Mouse (Mus musculus) limb, embryonic 15.5 days (tissue): ENCODE measurements at regions not wholly inside any gene's neighbourhood (a gene's known extent, or its start where the extent isn't known, plus 50 kb on each side); places are given as distances from the start of the nearest gene placed in this dataset.

Experiments used
- ATAC-seq: fragments of 200-750 bp; cut with Nextera tagmentation; 2 replicates; pipeline ENCODE4 v1.8.0; 2017; ENCODE audit warnings: low read depth, moderate TSS enrichment; ENCODE audit not compliant: insufficient number of reproducible peaks, low FRiP score, low TSS enrichment
- H3K27ac ChIP-seq: fragments of 300-500 bp; sonication (generic); 2 replicates; pipeline ENCODE4 v1.5.1; 2015; ENCODE audit warnings: moderate library complexity, mild to moderate bottlenecking, inconsistent platforms
- H3K27me3 ChIP-seq: fragments of 300-500 bp; sonication (generic); 2 replicates; pipeline ENCODE4 v1.6.1; 2015; ENCODE audit warnings: inconsistent platforms
- H3K36me3 ChIP-seq: fragments of 300-500 bp; sonication (generic); 2 replicates; pipeline ENCODE4 v1.6.1; 2015; ENCODE audit warnings: inconsistent platforms
- H3K4me1 ChIP-seq: fragments of 300-500 bp; sonication (generic); 2 replicates; pipeline ENCODE4 v1.6.1; 2015; ENCODE audit warnings: inconsistent platforms
- H3K4me2 ChIP-seq: fragments of 300-500 bp; sonication (generic); 2 replicates; pipeline ENCODE4 v1.6.1; 2015; ENCODE audit warnings: mild to moderate bottlenecking, inconsistent platforms
- H3K4me3 ChIP-seq: fragments of 300-500 bp; sonication (generic); 2 replicates; pipeline ENCODE4 v1.5.1; 2015; ENCODE audit warnings: mild to moderate bottlenecking, inconsistent platforms
- H3K9ac ChIP-seq: fragments of 300-500 bp; sonication (generic); 2 replicates; pipeline ENCODE4 v1.6.1; 2015; ENCODE audit warnings: inconsistent platforms
- H3K9me3 ChIP-seq: fragments of 300-500 bp; sonication (generic); 2 replicates; pipeline ENCODE4 v1.6.1; 2016; ENCODE audit warnings: inconsistent platforms
- WGBS: fragments of 180-500 bp; shearing (Covaris S2); methylation state at CpG from one replicate; pipeline ENCODE4 v1.1.7; 2015; 5-methylcytosine and 5-hydroxymethylcytosine counted together

- Histone ChIP-seq H3K27me3 (no peaks in the 10 kb centered on the region), H3K36me3 (no peaks in the 10 kb centered on the region), H3K9me3 (no peaks in the 10 kb centered on the region), H3K4me2 (no peak overlapping the region), H3K9ac (no peak overlapping the region), H3K4me1 (no peaks in the 10 kb centered on the region), H3K4me3 (no peak overlapping the region), H3K27ac (no peak overlapping the region)
- ATAC-seq: no peak
- WGBS: 86% methylated on average over 1 of the region's 1 CpGs
These were observed 56.8 kb upstream of the Ssr3 start for GRCm38 (mm10) chr3:65449176-65449575.

- no peaks in the 10 kb centered on the region for H3K36me3 ChIP-seq
- H3K27me3 ChIP-seq: no peaks in the 10 kb centered on the region
- no peaks in the 10 kb centered on the region for H3K9me3 ChIP-seq
- H3K4me3 ChIP-seq: no peak overlapping the region
- H3K27ac ChIP-seq: no peak overlapping the region
- ATAC-seq: no peak
- H3K4me1 ChIP-seq: peaks cover 16% of the 10 kb centered on the region
- no peak overlapping the region for H3K4me2 ChIP-seq
- 27% methylated on average over 1 of the region's 1 CpGs for WGBS
- H3K9ac ChIP-seq: no peak overlapping the region
These were observed 51.3 kb upstream of the Ssr3 start for GRCm38 (mm10) chr3:65443701-65444100.

GRCm38 (mm10) chr3:65442946-65443345 lies 50.5 kb upstream of the Ssr3 start:
- Histone ChIP-seq H3K27me3 (no peaks in the 10 kb centered on the region), H3K4me3 (no peak overlapping the region), H3K9ac (no peak overlapping the region), H3K9me3 (no peaks in the 10 kb centered on the region), H3K4me1 (peaks cover 16% of the 10 kb centered on the region), H3K4me2 (no peak overlapping the region), H3K27ac (no peak overlapping the region), H3K36me3 (no peaks in the 10 kb centered on the region)
- WGBS: 51% methylated on average over 8 of the region's 8 CpGs
- ATAC-seq: no peak

GRCm38 (mm10) chr3:65442269-65442668 lies 49.8 kb upstream of the Ssr3 start:
- Histone ChIP-seq H3K36me3 (no peaks in the 10 kb centered on the region), H3K4me1 (peaks cover 16% of the 10 kb centered on the region), H3K27me3 (no peaks in the 10 kb centered on the region), H3K27ac (peak overlapping the region; percentile 81; the same call in 1 of the 2 replicates), H3K4me3 (no peak overlapping the region), H3K9me3 (no peaks in the 10 kb centered on the region), H3K4me2 (peak overlapping the region; percentile 34; the same call in 1 of the 2 replicates), H3K9ac (no peak overlapping the region)
- WGBS: 64% methylated on average over 4 of the region's 4 CpGs
- ATAC-seq: peak; percentile 67; the same call in 1 of the 2 replicates
